Mouse (Mus musculus) heart, postnatal 0 days (tissue): Measurements from ENCODE around the gene Rnf34. TPM values are rescaled to one million over a fixed set of nuclear protein-coding genes. Genes with fewer than 3 reads are reported as not detected.

ENCODE experiments used
- ATAC-seq: fragments of 200-750 bp; cut with Nextera tagmentation; 2 replicates; pipeline ENCODE4 v1.8.0; 2017; ENCODE audit warnings: low read depth, moderate number of reproducible peaks, moderate library complexity; ENCODE audit not compliant: insufficient read depth
- DNase-seq: peaks from one replicate; pipeline ENCODE4 v3.0.0-alpha.2; 2016; ENCODE audit warnings: low spot score
- H3K27ac ChIP-seq: fragments of 300-500 bp; sonication (generic); 2 replicates; pipeline ENCODE4 v1.5.1; 2014; ENCODE audit warnings: low read depth, mild to moderate bottlenecking
- H3K27me3 ChIP-seq: fragments of 300-500 bp; sonication (generic); 2 replicates; pipeline ENCODE4 v1.6.1; 2014; ENCODE audit warnings: low read length, mixed read lengths; ENCODE audit not compliant: control insufficient read depth, insufficient read depth
- H3K36me3 ChIP-seq: fragments of 300-500 bp; sonication (generic); replicated peaks from 2 replicates; pipeline ENCODE4 v1.6.1; 2014; ENCODE audit warnings: low read length, mixed read lengths; ENCODE audit not compliant: control insufficient read depth, insufficient read depth
- H3K4me1 ChIP-seq: fragments of 300-500 bp; sonication (generic); 2 replicates; pipeline ENCODE4 v1.6.1; 2014; ENCODE audit warnings: antibody characterized with exemption; ENCODE audit not compliant: control insufficient read depth, insufficient read depth
- H3K4me2 ChIP-seq: fragments of 300-500 bp; sonication (generic); 2 replicates; pipeline ENCODE4 v1.6.1; 2014; ENCODE audit warnings: low read depth, mild to moderate bottlenecking, low read length, moderate library complexity
- H3K4me3 ChIP-seq: fragments of 300-500 bp; sonication (generic); 2 replicates; pipeline ENCODE4 v1.5.1; 2014; ENCODE audit warnings: low read depth, low read length
- H3K9ac ChIP-seq: fragments of 300-500 bp; sonication (generic); replicated peaks from 2 replicates; pipeline ENCODE4 v1.6.1; 2014; ENCODE audit warnings: low read depth, low read length, mixed read lengths
- H3K9me3 ChIP-seq: fragments of 300-500 bp; sonication (generic); replicated peaks from 2 replicates; pipeline ENCODE4 v1.6.1; 2016; ENCODE audit warnings: low read length; ENCODE audit not compliant: control insufficient read depth
- CTCF ChIP-seq: IDR thresholded peaks from 2 replicates; pipeline ENCODE4 v1.5.1; 2016; ENCODE audit warnings: antibody characterized with exemption, control low read depth, low read depth
- EP300 ChIP-seq: IDR thresholded peaks from 2 replicates; pipeline ENCODE4 v1.6.1; 2016; ENCODE audit warnings: antibody characterized with exemption, low read depth
- WGBS: fragments of 180-500 bp; shearing (Covaris S2); extraction: QIAGEN DNeasy Blood & Tissue Kit; methylation state at CpG from one replicate; pipeline ENCODE4 v1.1.7; 2014; 5-methylcytosine and 5-hydroxymethylcytosine counted together
- polyA plus RNA-seq: library from polyadenylated mRNA; unstranded; fragments of >200 nt; fragmentation: Nextera tagmentation; extraction: Ambion mirVana; gene quantifications from 2 replicates; pipeline ENCODE4 v1.2.1, GENCODE M21; 2015
- total RNA-seq: library from RNA; depleted of rRNA; stranded (reverse); fragments of >200 nt; gene quantifications from 2 replicates; pipeline ENCODE4 v1.2.3, GENCODE M21; 2014; ENCODE audit warnings: low replicate concordance

Gene Rnf34
- total and polyA plus RNA-seq, 2 experiments from 2014 or later = 23.4 to 28.4 TPM

DNA sequence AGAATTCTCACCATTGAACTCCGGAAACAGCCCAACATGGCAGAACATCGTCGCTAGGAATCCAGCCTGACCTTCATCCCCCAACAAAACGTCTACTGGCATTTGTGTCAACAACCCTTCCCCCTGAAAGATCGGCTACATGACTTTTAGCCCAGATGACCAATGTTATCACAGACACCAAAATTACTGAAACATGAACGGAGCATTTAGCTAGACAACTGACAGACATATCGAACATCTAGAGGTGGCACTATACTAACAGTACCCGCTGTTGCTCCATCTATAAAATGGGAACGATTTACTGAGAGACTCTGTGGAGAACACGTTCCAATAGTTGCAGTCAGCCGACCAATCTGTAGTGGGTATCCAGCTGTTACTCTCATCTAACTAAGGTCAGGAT is 51.3 kb downstream of the Rnf34 start:
- H3K4me3 ChIP-seq = no peak overlapping the region
- H3K27ac ChIP-seq = no peak overlapping the region

DNA sequence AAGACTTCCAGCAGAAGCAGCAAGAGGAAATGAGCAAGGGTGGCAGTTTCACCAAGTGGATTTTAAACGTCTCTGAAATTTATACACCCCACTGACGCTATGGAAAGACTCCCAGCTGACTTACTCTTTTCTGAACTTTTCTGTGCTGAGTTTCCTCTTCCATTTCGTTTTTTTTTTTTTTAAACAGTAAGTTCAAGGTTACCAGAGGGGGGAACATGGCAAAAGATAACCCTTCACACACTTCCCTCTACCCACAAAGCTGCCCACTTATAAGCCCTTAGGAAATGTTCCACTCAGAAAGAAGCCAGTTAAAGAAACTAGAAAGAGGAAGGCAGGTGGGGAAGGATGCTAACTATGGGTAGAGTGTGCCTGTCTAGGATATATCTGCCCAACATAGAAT is 51.8 kb downstream of the Rnf34 start:
- no peak for DNase-seq
- Histone ChIP-seq H3K27me3 (no peaks in the 10 kb centered on the region), H3K36me3 (no peaks in the 10 kb centered on the region), H3K4me1 (peaks cover 19% of the 10 kb centered on the region; the same call in 1 of the 2 replicates), H3K9ac (no peak overlapping the region), H3K27ac (no peak overlapping the region), H3K4me3 (no peak overlapping the region), H3K4me2 (no peak overlapping the region), H3K9me3 (no peaks in the 10 kb centered on the region)
- no peak for ATAC-seq
- TF ChIP-seq EP300 (no peak), CTCF (no peak)
- WGBS = 55% methylated on average over 3 of the region's 3 CpGs

More for the DNA sequence above, 51.3 kb downstream of the Rnf34 start:
- TF ChIP-seq CTCF = no peak
- TF ChIP-seq EP300 = no peak
- no peaks in the 10 kb centered on the region for H3K27me3 ChIP-seq
- ATAC-seq = no peak
- H3K36me3 ChIP-seq = no peaks in the 10 kb centered on the region
- no peak for DNase-seq
- H3K9me3 ChIP-seq = no peaks in the 10 kb centered on the region
- WGBS = 64% methylated on average over 11 of the region's 11 CpGs
- peak overlapping the region; percentile 92; the same call in 1 of the 2 replicates for H3K4me2 ChIP-seq
- peak overlapping the region; percentile 90; the same call in 1 of the 2 replicates for H3K9ac ChIP-seq
- H3K4me1 ChIP-seq = peaks cover 19% of the 10 kb centered on the region; the same call in 1 of the 2 replicates

DNA sequence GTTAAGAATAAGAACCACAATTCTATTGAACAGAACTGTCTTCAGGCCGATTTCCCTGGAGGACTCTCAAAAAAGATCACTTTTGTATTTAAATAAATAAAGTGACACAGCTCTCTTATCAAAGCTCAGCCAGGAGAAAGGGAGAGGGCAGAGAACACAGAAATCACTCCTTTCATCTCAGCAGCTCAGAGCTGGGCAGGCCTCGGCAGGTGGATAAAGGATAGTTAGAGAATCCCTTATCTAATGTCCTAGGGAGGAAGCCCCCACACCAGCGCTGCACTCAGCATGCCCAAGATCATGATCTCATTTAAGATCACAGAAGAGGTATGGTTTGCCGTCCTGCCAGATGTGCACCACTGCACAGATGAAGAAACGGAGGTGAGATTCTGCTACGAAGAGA is 52.4 kb downstream of the Rnf34 start:
- TF ChIP-seq EP300 (no peak), CTCF (no peak)
- Histone ChIP-seq H3K36me3 (no peaks in the 10 kb centered on the region), H3K27ac (no peak overlapping the region), H3K4me1 (peaks cover 19% of the 10 kb centered on the region; the same call in 1 of the 2 replicates), H3K9me3 (no peaks in the 10 kb centered on the region), H3K27me3 (no peaks in the 10 kb centered on the region), H3K9ac (no peak overlapping the region), H3K4me3 (no peak overlapping the region), H3K4me2 (no peak overlapping the region)
- ATAC-seq (no peak), DNase-seq (no peak)
- 82% methylated on average over 6 of the region's 6 CpGs for WGBS

DNA sequence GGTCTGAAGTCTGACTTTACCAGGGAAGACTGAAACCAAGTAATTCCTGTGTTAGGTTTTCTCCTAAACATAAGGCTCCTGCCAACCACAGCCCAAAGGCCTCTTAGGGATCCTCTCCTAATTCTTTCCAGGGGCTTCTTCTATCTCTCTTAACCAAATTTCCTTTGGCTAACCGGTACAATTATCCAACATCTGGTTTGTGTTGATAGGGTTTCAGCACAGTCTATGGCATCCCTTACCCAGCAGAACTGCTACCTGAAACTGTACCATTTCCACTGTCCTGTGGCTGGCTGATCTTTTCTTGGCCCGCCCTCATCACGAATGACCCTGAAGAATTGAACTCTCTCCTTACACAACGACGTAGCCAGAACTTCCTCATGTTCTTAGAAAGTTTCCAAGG is 53.3 kb downstream of the Rnf34 start:
- 81% methylated on average over 5 of the region's 5 CpGs for WGBS
- Histone ChIP-seq H3K27me3 (no peaks in the 10 kb centered on the region), H3K4me1 (peaks cover 14% of the 10 kb centered on the region; the same call in 1 of the 2 replicates), H3K9ac (no peak overlapping the region), H3K9me3 (no peaks in the 10 kb centered on the region), H3K4me2 (no peak overlapping the region), H3K4me3 (no peak overlapping the region), H3K27ac (no peak overlapping the region), H3K36me3 (no peaks in the 10 kb centered on the region)
- DNase-seq (no peak), ATAC-seq (no peak)
- TF ChIP-seq CTCF = no peak
- TF ChIP-seq EP300 = no peak

DNA sequence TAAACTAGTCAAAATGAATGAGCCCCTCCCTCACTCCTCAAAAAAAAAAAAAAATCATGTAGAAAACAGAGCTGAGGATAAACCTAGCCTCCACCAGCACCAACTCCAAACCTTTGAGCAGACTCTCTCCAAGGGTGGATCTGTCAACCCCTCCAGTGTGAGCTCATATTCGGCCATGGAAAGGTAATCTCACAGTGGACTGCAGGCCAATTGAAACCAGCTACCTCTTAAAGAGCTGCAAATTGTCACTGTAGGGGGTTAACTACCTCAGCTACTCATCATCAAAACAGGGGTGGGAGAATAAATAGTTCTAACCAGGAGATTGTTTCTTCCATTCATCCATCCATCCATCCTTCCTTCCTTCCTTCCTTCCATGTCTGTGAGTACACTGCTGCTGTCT is 57.3 kb downstream of the Rnf34 start:
- 90% methylated on average over 1 of the region's 1 CpGs for WGBS
- no peaks in the 10 kb centered on the region for H3K27me3 ChIP-seq
- H3K36me3 ChIP-seq = no peaks in the 10 kb centered on the region
- H3K4me1 ChIP-seq = peaks cover 12% of the 10 kb centered on the region
- H3K4me2 ChIP-seq = no peak overlapping the region
- no peak for DNase-seq
- ATAC-seq = no peak
- H3K4me3 ChIP-seq = no peak overlapping the region
- no peak overlapping the region for H3K9ac ChIP-seq
- TF ChIP-seq EP300 = no peak
- H3K27ac ChIP-seq = no peak overlapping the region
- no peaks in the 10 kb centered on the region for H3K9me3 ChIP-seq

DNA sequence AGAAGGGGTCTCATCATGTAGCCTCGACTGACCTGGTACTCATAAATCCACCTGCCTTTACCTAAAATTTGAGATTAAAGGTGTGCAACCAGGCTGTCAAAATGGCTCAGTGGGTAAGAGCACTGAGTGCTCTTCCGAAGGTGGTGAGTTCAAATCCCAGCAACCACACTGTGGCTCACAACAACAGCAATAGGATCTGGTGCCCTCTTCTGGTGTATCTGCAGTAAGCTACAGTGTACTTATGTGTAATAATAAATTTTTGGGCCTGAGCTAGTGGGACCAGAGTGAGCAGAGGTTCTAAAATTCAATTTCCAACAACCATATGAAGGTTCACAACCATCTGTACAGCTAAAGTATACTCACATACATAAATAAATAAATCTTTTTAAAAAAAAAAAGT is 58.2 kb downstream of the Rnf34 start:
- Histone ChIP-seq H3K4me3 (no peak overlapping the region), H3K4me2 (no peak overlapping the region), H3K27ac (no peak overlapping the region), H3K9me3 (no peaks in the 10 kb centered on the region), H3K4me1 (peaks cover 12% of the 10 kb centered on the region), H3K36me3 (no peaks in the 10 kb centered on the region), H3K9ac (no peak overlapping the region), H3K27me3 (no peaks in the 10 kb centered on the region)
- 90% methylated on average over 2 of the region's 2 CpGs for WGBS
- no peak for TF ChIP-seq EP300
- peak; percentile 26 for TF ChIP-seq CTCF
- DNase-seq (no peak), ATAC-seq (no peak)
